Mouse (Mus musculus): ENCODE measurements around the gene Apex1. TPM values are rescaled to one million over a fixed set of nuclear protein-coding genes. Genes with fewer than 3 reads are reported as not detected.
"Not testable (repeated sequence)": the region's sequence is repeated elsewhere in the genome, so short reads cannot be mapped to it uniquely, and the experiment has no call there.

Apex1 gene
- total and polyA plus RNA-seq, 3 experiments: 142 to 165 (median 162) TPM

DNA sequence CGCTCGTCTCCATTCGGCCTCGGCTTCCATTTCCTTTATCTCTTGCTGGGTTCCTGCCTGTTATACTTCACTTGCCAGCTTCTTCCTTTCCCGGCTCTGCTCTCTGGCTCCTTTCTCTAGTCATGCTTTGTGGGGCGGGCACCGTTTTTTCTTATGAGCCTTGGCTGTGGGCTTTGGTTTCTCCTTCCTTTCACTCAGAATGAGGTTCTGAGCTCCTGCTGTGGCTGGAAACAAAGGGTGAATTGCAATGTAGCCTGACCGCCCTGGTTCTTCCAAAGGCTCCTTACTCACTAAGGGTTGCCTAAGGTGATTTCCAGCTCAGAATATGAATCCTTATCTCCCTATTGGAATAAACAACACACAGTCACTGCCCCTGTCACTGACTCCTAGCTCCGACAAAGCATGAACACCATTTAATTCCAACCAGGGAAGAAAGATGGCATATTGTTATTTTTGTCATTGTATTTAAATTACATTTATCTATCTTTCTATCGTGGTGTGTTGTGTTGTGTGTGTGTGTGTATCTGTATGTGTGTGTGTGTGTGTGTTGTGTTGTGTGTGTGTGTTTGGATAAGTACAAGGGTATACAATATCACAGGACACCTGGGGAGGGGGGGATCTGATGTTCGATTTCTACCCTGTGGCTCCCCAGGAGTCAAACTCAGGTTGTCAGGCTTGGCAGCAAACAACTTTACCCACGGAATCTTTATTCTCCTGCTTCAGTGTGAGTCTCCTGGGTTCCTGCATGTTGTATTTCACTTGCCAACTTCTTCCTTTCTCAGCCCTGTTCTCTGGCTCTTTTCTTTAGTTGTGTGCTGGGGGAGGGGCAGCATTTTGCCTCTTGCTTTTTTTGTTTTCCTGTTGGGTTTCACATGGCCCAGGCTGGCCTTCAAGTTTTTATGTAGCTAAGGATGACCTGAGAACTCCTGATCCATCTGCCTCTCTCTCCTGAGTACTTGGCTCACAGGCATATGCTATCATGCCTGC is 45.1 kb downstream of the Apex1 start:
- no peak for ATAC-seq (ENCODE audit: extremely low read depth, insufficient number of reproducible peaks, low FRiP score, poor library complexity, severe bottlenecking)
- no peak for TF ChIP-seq GATA2 (IDR thresholded peaks at IDR 0.05; ENCODE audit: borderline replicate concordance, low read depth, low read length)
- no peak for TF ChIP-seq CTCF (IDR thresholded peaks at IDR 0.05; ENCODE audit: low read depth, low read length)
- TF ChIP-seq TAL1 (conservative IDR thresholded peaks at IDR 0.05; ENCODE audit: low read depth, low read length): no peak
- TF ChIP-seq POLR2AphosphoS5 (IDR thresholded peaks at IDR 0.05; ENCODE audit: insufficient replicate concordance, low read depth, low read length): no peak
- no peak for TF ChIP-seq GATA1 (IDR thresholded peaks at IDR 0.05; ENCODE audit: borderline replicate concordance, low read length)

GRCm38 (mm10) chr14:50970822-50971221 is 46.1 kb downstream of the Apex1 start:
- H3K9me3 ChIP-seq (replicated peaks): no peaks in the 10 kb centered on the region
- no peak for TF ChIP-seq GATA2 (IDR thresholded peaks at IDR 0.05; ENCODE audit: borderline replicate concordance, low read depth, low read length)
- H3K4me3 ChIP-seq (ENCODE audit: low read depth, low read length): no peak overlapping the region
- ATAC-seq (ENCODE audit: extremely low read depth, insufficient number of reproducible peaks, low FRiP score, poor library complexity, severe bottlenecking) (no peak), DNase-seq (ENCODE audit: low spot score) (no peak)
- no peaks in the 10 kb centered on the region for H3K36me3 ChIP-seq (replicated peaks)
- H3K4me1 ChIP-seq (ENCODE audit: insufficient read depth, low read depth, low read length): peaks cover 13% of the 10 kb centered on the region
- H3K27me3 ChIP-seq (ENCODE audit: insufficient read depth, low read length): peaks cover 2% of the 10 kb centered on the region; the same call in 1 of the 2 replicates

More for the DNA sequence above, 45.1 kb downstream of the Apex1 start:
- no peak for DNase-seq (ENCODE audit: low spot score)
- no peak overlapping the region for H3K4me3 ChIP-seq (ENCODE audit: low read depth, low read length)
- no peaks in the 10 kb centered on the region for H3K36me3 ChIP-seq (replicated peaks)
- H3K27me3 ChIP-seq (ENCODE audit: insufficient read depth, low read length): peaks cover 2% of the 10 kb centered on the region; the same call in 1 of the 2 replicates
- peaks cover 13% of the 10 kb centered on the region for H3K4me1 ChIP-seq (ENCODE audit: insufficient read depth, low read depth, low read length)
- H3K9me3 ChIP-seq (replicated peaks): no peaks in the 10 kb centered on the region

DNA sequence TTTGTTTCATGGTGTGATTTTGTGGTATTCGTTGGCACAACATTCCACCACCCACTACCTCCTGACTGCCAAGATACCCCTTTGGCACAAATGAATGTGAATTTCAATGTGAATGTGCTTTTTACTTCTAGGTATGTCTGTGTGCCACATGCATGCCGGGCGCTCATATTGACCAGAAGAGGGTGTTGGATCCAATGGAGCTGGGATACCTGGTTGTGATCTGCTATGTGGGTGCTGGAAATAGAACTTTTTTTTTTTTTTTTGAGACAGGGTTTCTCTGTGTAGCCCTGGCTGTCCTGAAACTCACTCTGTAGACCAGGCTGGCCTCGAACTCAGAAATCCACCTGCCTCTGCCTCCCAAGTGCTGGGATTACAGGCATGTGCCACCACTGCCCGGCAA is 48.3 kb downstream of the Apex1 start:
- not testable (repeated sequence) for ATAC-seq (ENCODE audit: extremely low read depth, insufficient number of reproducible peaks, low FRiP score, poor library complexity, severe bottlenecking); DNase-seq (ENCODE audit: low spot score); H3K36me3 ChIP-seq (replicated peaks); H3K9me3 ChIP-seq (replicated peaks); H3K4me3 ChIP-seq (ENCODE audit: low read depth, low read length); H3K27me3 ChIP-seq (ENCODE audit: insufficient read depth, low read length)
- H3K4me1 ChIP-seq (ENCODE audit: insufficient read depth, low read depth, low read length): peaks cover 13% of the 10 kb centered on the region

GRCm38 (mm10) chr14:50973700-50974099 is 48.9 kb downstream of the Apex1 start:
- DNase-seq (ENCODE audit: low spot score) (no peak), ATAC-seq (ENCODE audit: extremely low read depth, insufficient number of reproducible peaks, low FRiP score, poor library complexity, severe bottlenecking) (no peak)
- Histone ChIP-seq H3K4me1 (ENCODE audit: insufficient read depth, low read depth, low read length) (peaks cover 13% of the 10 kb centered on the region), H3K36me3 (replicated peaks) (no peaks in the 10 kb centered on the region), H3K4me3 (ENCODE audit: low read depth, low read length) (no peak overlapping the region), H3K27me3 (ENCODE audit: insufficient read depth, low read length) (peaks cover 4% of the 10 kb centered on the region; the same call in 1 of the 2 replicates), H3K9me3 (replicated peaks) (no peaks in the 10 kb centered on the region)
- TF ChIP-seq GATA2 (IDR thresholded peaks at IDR 0.05; ENCODE audit: borderline replicate concordance, low read depth, low read length): no peak
- TF ChIP-seq TAL1 (conservative IDR thresholded peaks at IDR 0.05; ENCODE audit: low read depth, low read length): no peak
- no peak for TF ChIP-seq GATA1 (IDR thresholded peaks at IDR 0.05; ENCODE audit: borderline replicate concordance, low read length)

- Histone ChIP-seq H3K27me3 (ENCODE audit: insufficient read depth, low read length) (peaks cover 4% of the 10 kb centered on the region; the same call in 1 of the 2 replicates), H3K4me1 (ENCODE audit: insufficient read depth, low read depth, low read length) (peaks cover 13% of the 10 kb centered on the region), H3K9me3 (replicated peaks) (no peaks in the 10 kb centered on the region), H3K4me3 (ENCODE audit: low read depth, low read length) (no peak overlapping the region), H3K36me3 (replicated peaks) (no peaks in the 10 kb centered on the region)
- ATAC-seq (ENCODE audit: extremely low read depth, insufficient number of reproducible peaks, low FRiP score, poor library complexity, severe bottlenecking): no peak
- TF ChIP-seq CTCF (IDR thresholded peaks at IDR 0.05; ENCODE audit: low read depth, low read length): no peak
- no peak for TF ChIP-seq POLR2AphosphoS5 (IDR thresholded peaks at IDR 0.05; ENCODE audit: insufficient replicate concordance, low read depth, low read length)
- no peak for TF ChIP-seq GATA1 (IDR thresholded peaks at IDR 0.05; ENCODE audit: borderline replicate concordance, low read length)
- no peak for TF ChIP-seq TAL1 (conservative IDR thresholded peaks at IDR 0.05; ENCODE audit: low read depth, low read length)
- TF ChIP-seq GATA2 (IDR thresholded peaks at IDR 0.05; ENCODE audit: borderline replicate concordance, low read depth, low read length): no peak
- DNase-seq (ENCODE audit: low spot score): no peak
Observed at GRCm38 (mm10) chr14:50975001-50975400, 50.2 kb downstream of the Apex1 start.

DNA sequence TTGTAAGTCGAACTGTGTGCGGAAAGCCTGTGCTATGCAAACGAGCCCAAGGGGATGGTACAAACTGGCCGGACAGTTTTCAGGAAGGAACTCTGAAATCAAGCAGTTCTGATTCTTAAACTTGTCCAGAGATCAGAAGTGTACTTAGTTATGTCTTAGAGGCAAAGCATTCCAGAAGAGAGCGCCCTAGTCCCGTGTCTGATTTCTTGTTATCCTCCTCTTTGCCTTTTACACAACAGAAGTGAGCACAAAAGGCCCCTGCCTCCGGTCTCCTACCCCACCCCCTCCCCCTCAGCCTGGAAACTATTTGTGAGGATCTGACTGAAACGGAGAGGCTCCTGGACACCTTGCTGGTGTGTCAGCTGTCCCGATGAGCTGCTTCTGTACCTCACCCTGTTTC is 51.9 kb downstream of the Apex1 start:
- Histone ChIP-seq H3K36me3 (replicated peaks) (no peaks in the 10 kb centered on the region), H3K4me3 (ENCODE audit: low read depth, low read length) (no peak overlapping the region), H3K9me3 (replicated peaks) (no peaks in the 10 kb centered on the region), H3K27me3 (ENCODE audit: insufficient read depth, low read length) (0 out of 2 replicates have a peak, but pooled peaks cover 2% of the 10 kb centered on the region), H3K4me1 (ENCODE audit: insufficient read depth, low read depth, low read length) (peaks cover 8% of the 10 kb centered on the region)
- DNase-seq (ENCODE audit: low spot score): no peak
- TF ChIP-seq CTCF (IDR thresholded peaks at IDR 0.05; ENCODE audit: low read depth, low read length): no peak
- no peak for TF ChIP-seq GATA1 (IDR thresholded peaks at IDR 0.05; ENCODE audit: borderline replicate concordance, low read length)
- TF ChIP-seq POLR2AphosphoS5 (IDR thresholded peaks at IDR 0.05; ENCODE audit: insufficient replicate concordance, low read depth, low read length): no peak
- no peak for TF ChIP-seq TAL1 (conservative IDR thresholded peaks at IDR 0.05; ENCODE audit: low read depth, low read length)
- ATAC-seq (ENCODE audit: extremely low read depth, insufficient number of reproducible peaks, low FRiP score, poor library complexity, severe bottlenecking): no peak

Other genes starting within 250 kb of the Apex1 start
Only the 20 nearest of the 24 such genes appear.
- not detected in 2 replicates for gene Olfr749, start 179.9 kb upstream of the Apex1 start, total RNA-seq (2014; fragmentation: Nextera tagmentation)
- 0.11 and 0.46 TPM in 2 replicates for gene Olfr749, start 179.9 kb upstream of the Apex1 start, total RNA-seq (2017)
- gene Olfr749, start 179.9 kb upstream of the Apex1 start, polyA plus RNA-seq (2012): not detected in 2 replicates
- gene Ttc5, start 139.4 kb upstream of the Apex1 start, total RNA-seq (2014; fragmentation: Nextera tagmentation): 36.6 and 45.8 TPM in 2 replicates
- 43.4 and 45.2 TPM in 2 replicates for gene Ttc5, start 139.4 kb upstream of the Apex1 start, total RNA-seq (2017)
- 26.5 and 40.2 TPM in 2 replicates for gene Ttc5, start 139.4 kb upstream of the Apex1 start, polyA plus RNA-seq (2012)
- 8.7 and 10.3 TPM in 2 replicates for gene Ccnb1ip1, start 117.2 kb upstream of the Apex1 start, total RNA-seq (2014; fragmentation: Nextera tagmentation)
- 6.1 and 8.3 TPM in 2 replicates for gene Ccnb1ip1, start 117.2 kb upstream of the Apex1 start, total RNA-seq (2017)
- gene Ccnb1ip1, start 117.2 kb upstream of the Apex1 start, polyA plus RNA-seq (2012): 0.20 and 0.22 TPM in 2 replicates
- 130 and 176 TPM in 2 replicates for gene Parp2, start 117.1 kb upstream of the Apex1 start, total RNA-seq (2014; fragmentation: Nextera tagmentation)
- 101 and 111 TPM in 2 replicates for gene Parp2, start 117.1 kb upstream of the Apex1 start, total RNA-seq (2017)
- gene Parp2, start 117.1 kb upstream of the Apex1 start, polyA plus RNA-seq (2012): 7.2 and 8.2 TPM in 2 replicates
- gene Tep1, start 54.4 kb upstream of the Apex1 start, total RNA-seq (2014; fragmentation: Nextera tagmentation): 17.0 and 21.3 TPM in 2 replicates
- gene Tep1, start 54.4 kb upstream of the Apex1 start, total RNA-seq (2017): 29.1 and 29.9 TPM in 2 replicates
- gene Tep1, start 54.4 kb upstream of the Apex1 start, polyA plus RNA-seq (2012): 2.7 and 3.3 TPM in 2 replicates
- not detected in 2 replicates for gene Klhl33, start 27.5 kb upstream of the Apex1 start, total RNA-seq (2014; fragmentation: Nextera tagmentation)
- gene Klhl33, start 27.5 kb upstream of the Apex1 start, total RNA-seq (2017): 0.17 and 0.22 TPM in 2 replicates
- gene Klhl33, start 27.5 kb upstream of the Apex1 start, polyA plus RNA-seq (2012): not detected in 2 replicates
- gene Osgep, start 75 bp upstream of the Apex1 start, total RNA-seq (2014; fragmentation: Nextera tagmentation): 25.6 and 29.9 TPM in 2 replicates
- 94.9 and 117 TPM in 2 replicates for gene Osgep, start 75 bp upstream of the Apex1 start, total RNA-seq (2017)
- gene Osgep, start 75 bp upstream of the Apex1 start, polyA plus RNA-seq (2012): 29.3 and 42.4 TPM in 2 replicates
- gene Pip4p1, start 5.9 kb downstream of the Apex1 start, total RNA-seq (2014; fragmentation: Nextera tagmentation): 23.2 and 45.6 TPM in 2 replicates
- gene Pip4p1, start 5.9 kb downstream of the Apex1 start, total RNA-seq (2017): 31.1 and 32.7 TPM in 2 replicates
- 99.9 and 126 TPM in 2 replicates for gene Pip4p1, start 5.9 kb downstream of the Apex1 start, polyA plus RNA-seq (2012)
- gene Pnp, start 6.1 kb downstream of the Apex1 start, total RNA-seq (2014; fragmentation: Nextera tagmentation): 70.0 and 88.4 TPM in 2 replicates
- 110 and 112 TPM in 2 replicates for gene Pnp, start 6.1 kb downstream of the Apex1 start, total RNA-seq (2017)
- 1.5 TPM in 2 replicates for gene Pnp, start 6.1 kb downstream of the Apex1 start, polyA plus RNA-seq (2012)
- 3.2 TPM in 1 of 2 replicates, not detected in the other for gene Gm49342, start 19.5 kb downstream of the Apex1 start, total RNA-seq (2014; fragmentation: Nextera tagmentation)
- not detected in 2 replicates for gene Gm49342, start 19.5 kb downstream of the Apex1 start, total RNA-seq (2017)
- gene Gm49342, start 19.5 kb downstream of the Apex1 start, polyA plus RNA-seq (2012): 1.5 and 2.0 TPM in 2 replicates
- 5.1 and 10.2 TPM in 2 replicates for gene Pnp2, start 31.0 kb downstream of the Apex1 start, total RNA-seq (2014; fragmentation: Nextera tagmentation)
- 0.52 and 1.1 TPM in 2 replicates for gene Pnp2, start 31.0 kb downstream of the Apex1 start, total RNA-seq (2017)
- not detected in 2 replicates for gene Pnp2, start 31.0 kb downstream of the Apex1 start, polyA plus RNA-seq (2012)
- not detected in 2 replicates for gene Rnase10, start 82.8 kb downstream of the Apex1 start, total RNA-seq (2014; fragmentation: Nextera tagmentation)
- 0.22 TPM in 1 of 2 replicates, not detected in the other for gene Rnase10, start 82.8 kb downstream of the Apex1 start, total RNA-seq (2017)
- not detected in 2 replicates for gene Rnase10, start 82.8 kb downstream of the Apex1 start, polyA plus RNA-seq (2012)
- not detected in 2 replicates for gene Rnase9, start 116.9 kb downstream of the Apex1 start, total RNA-seq (2014; fragmentation: Nextera tagmentation)
- 0.11 TPM in 1 of 2 replicates, not detected in the other for gene Rnase9, start 116.9 kb downstream of the Apex1 start, total RNA-seq (2017)
- gene Rnase9, start 116.9 kb downstream of the Apex1 start, polyA plus RNA-seq (2012): not detected in 2 replicates
- not detected in 2 replicates for gene Rnase11, start 125.2 kb downstream of the Apex1 start, total RNA-seq (2014; fragmentation: Nextera tagmentation)
- gene Rnase11, start 125.2 kb downstream of the Apex1 start, total RNA-seq (2017): 0.22 TPM in 1 of 2 replicates, not detected in the other
- not detected in 2 replicates for gene Rnase11, start 125.2 kb downstream of the Apex1 start, polyA plus RNA-seq (2012)
- gene Rnase12, start 132.7 kb downstream of the Apex1 start, total RNA-seq (2014; fragmentation: Nextera tagmentation): not detected in 2 replicates
- gene Rnase12, start 132.7 kb downstream of the Apex1 start, total RNA-seq (2017): not detected in 2 replicates
- gene Rnase12, start 132.7 kb downstream of the Apex1 start, polyA plus RNA-seq (2012): not detected in 2 replicates
- not detected in 2 replicates for gene Olfr750, start 149.5 kb downstream of the Apex1 start, total RNA-seq (2014; fragmentation: Nextera tagmentation)
- 0.05 and 0.06 TPM in 2 replicates for gene Olfr750, start 149.5 kb downstream of the Apex1 start, total RNA-seq (2017)
- not detected in 2 replicates for gene Olfr750, start 149.5 kb downstream of the Apex1 start, polyA plus RNA-seq (2012)
- 2.7 and 3.2 TPM in 2 replicates for gene Rnase4, start 166.1 kb downstream of the Apex1 start, total RNA-seq (2014; fragmentation: Nextera tagmentation)
- gene Rnase4, start 166.1 kb downstream of the Apex1 start, total RNA-seq (2017): 0.17 and 0.49 TPM in 2 replicates
- gene Rnase4, start 166.1 kb downstream of the Apex1 start, polyA plus RNA-seq (2012): not detected in 2 replicates
- gene Ang, start 166.2 kb downstream of the Apex1 start, total RNA-seq (2014; fragmentation: Nextera tagmentation): 1.6 TPM in 1 of 2 replicates, not detected in the other
- gene Ang, start 166.2 kb downstream of the Apex1 start, total RNA-seq (2017): 0.16 TPM in 1 of 2 replicates, not detected in the other
- gene Ang, start 166.2 kb downstream of the Apex1 start, polyA plus RNA-seq (2012): not detected in 2 replicates
- gene Eddm3b, start 189.5 kb downstream of the Apex1 start, total RNA-seq (2014; fragmentation: Nextera tagmentation): not detected in 2 replicates
- gene Eddm3b, start 189.5 kb downstream of the Apex1 start, total RNA-seq (2017): 0.11 TPM in 1 of 2 replicates, not detected in the other
- gene Eddm3b, start 189.5 kb downstream of the Apex1 start, polyA plus RNA-seq (2012): not detected in 2 replicates
- gene Rnase6, start 198.9 kb downstream of the Apex1 start, total RNA-seq (2014; fragmentation: Nextera tagmentation): 41.7 and 44.8 TPM in 2 replicates
- gene Rnase6, start 198.9 kb downstream of the Apex1 start, total RNA-seq (2017): 44.9 and 45.1 TPM in 2 replicates
- gene Rnase6, start 198.9 kb downstream of the Apex1 start, polyA plus RNA-seq (2012): 1.4 and 1.5 TPM in 2 replicates

All from G1E (cell line).